Mouse (Mus musculus) olfactory bulb, adult 2 months (tissue): Measurements from ENCODE around the gene 1700017D01Rik. TPM values are rescaled to one million over a fixed set of nuclear protein-coding genes. Genes with fewer than 3 reads are reported as not detected.
"Not testable (repeated sequence)": the region's sequence is repeated elsewhere in the genome, so short reads cannot be mapped to it uniquely, and the experiment has no call there.

Experiments
- H3K27ac ChIP-seq: fragments of 200-500 bp; 2 replicates; pipeline ENCODE4 v1.5.1; 2012; ENCODE audit warnings: low read depth, low read length; ENCODE audit not compliant: insufficient read depth
- H3K4me1 ChIP-seq: fragments of 200-500 bp; 2 replicates; pipeline ENCODE4 v1.6.1; 2012; ENCODE audit warnings: low read length; ENCODE audit not compliant: control insufficient read depth, insufficient read depth
- H3K4me3 ChIP-seq: fragments of 200-500 bp; 2 replicates; pipeline ENCODE4 v1.5.1; 2012; ENCODE audit warnings: mild to moderate bottlenecking, low read depth, low read length, moderate library complexity; ENCODE audit not compliant: insufficient read depth
- CTCF ChIP-seq: fragments of 200-500 bp; IDR thresholded peaks from 2 replicates; pipeline ENCODE4 v1.5.1; 2012; ENCODE audit warnings: low read depth, mild to moderate bottlenecking, low read length, moderate library complexity; ENCODE audit not compliant: insufficient read depth
- POLR2A ChIP-seq: fragments of 200-500 bp; IDR thresholded peaks from 2 replicates; pipeline ENCODE4 v1.6.1; 2012; ENCODE audit warnings: mild to moderate bottlenecking, low read depth, low read length, moderate library complexity; ENCODE audit not compliant: insufficient read depth
- WGBS: fragments of 180-500 bp; shearing (Covaris S2); methylation state at CpG from one replicate; pipeline ENCODE4 v1.1.7; 2018; 5-methylcytosine and 5-hydroxymethylcytosine counted together
- polyA plus RNA-seq: library from polyadenylated mRNA; stranded (reverse); fragments of >200 nt; gene quantifications from 2 replicates; pipeline ENCODE4 v1.2.4, GENCODE M21; 2012; ENCODE audit warnings: low replicate concordance; ENCODE audit not compliant: missing spikeins, insufficient read depth, insufficient read length

The 1700017D01Rik gene
- not detected in 2 replicates for polyA plus RNA-seq

GRCm38 (mm10) chr19:11130776-11131175 lies at the start of gene 1700017D01Rik:
TSS of gene 1700017D01Rik (minus strand) at chr19:11130876.
- H3K27ac ChIP-seq, result not testable (repeated sequence)

GRCm38 (mm10) chr19:11177464-11177863 lies 46.8 kb upstream of the 1700017D01Rik start:
- H3K4me1 ChIP-seq, result no peaks in the 10 kb centered on the region
- no peak for TF ChIP-seq POLR2A
- TF ChIP-seq CTCF, result no peak
- H3K27ac ChIP-seq, result no peak overlapping the region
- 50% methylated on average over 2 of the region's 2 CpGs for WGBS
- H3K4me3 ChIP-seq, result no peak overlapping the region

More at GRCm38 (mm10) chr19:11130776-11131175, at the start of gene 1700017D01Rik:
- H3K4me1 ChIP-seq, H3K4me3 ChIP-seq: not testable (repeated sequence)
- 88% methylated on average over 8 of the region's 8 CpGs for WGBS

DNA sequence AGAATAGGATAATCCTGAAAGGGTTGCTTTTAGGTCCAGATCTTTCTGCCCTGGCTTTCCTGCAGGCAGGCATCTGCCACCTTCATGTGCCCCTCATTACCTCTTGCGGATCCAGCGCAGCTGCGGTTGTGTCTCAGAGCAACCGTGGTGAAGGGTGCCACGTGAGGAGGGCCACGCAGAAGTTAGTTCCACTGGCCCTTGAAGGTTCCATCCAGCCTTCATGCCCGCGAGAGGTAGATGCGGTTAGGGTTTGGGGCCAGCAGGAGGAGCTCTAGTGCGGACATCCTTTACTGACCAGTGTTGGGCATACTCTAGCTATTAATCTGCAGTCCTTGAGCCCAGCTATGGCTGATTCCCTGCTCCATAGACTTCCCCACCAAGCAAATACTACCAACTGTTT lies 34.5 kb upstream of the 1700017D01Rik start, which contains the start of gene 1700025F22Rik:
Gene 1700025F22Rik, minus strand, starts transcription at position 149 of the 400 bp plus-strand sequence.
- TF ChIP-seq CTCF (no peak), POLR2A (no peak)
- Histone ChIP-seq H3K4me1 (no peaks in the 10 kb centered on the region), H3K27ac (no peak within 1 kb of the TSS), H3K4me3 (no peak within 1 kb of the TSS)
- WGBS, result 38% methylated on average over 10 of the region's 10 CpGs

- 75% methylated on average over 6 of the region's 6 CpGs for WGBS
- H3K4me1 ChIP-seq, H3K4me3 ChIP-seq, H3K27ac ChIP-seq: not testable (repeated sequence)
Measured at GRCm38 (mm10) chr19:11157890-11158289, 27.2 kb upstream of the 1700017D01Rik start.

DNA sequence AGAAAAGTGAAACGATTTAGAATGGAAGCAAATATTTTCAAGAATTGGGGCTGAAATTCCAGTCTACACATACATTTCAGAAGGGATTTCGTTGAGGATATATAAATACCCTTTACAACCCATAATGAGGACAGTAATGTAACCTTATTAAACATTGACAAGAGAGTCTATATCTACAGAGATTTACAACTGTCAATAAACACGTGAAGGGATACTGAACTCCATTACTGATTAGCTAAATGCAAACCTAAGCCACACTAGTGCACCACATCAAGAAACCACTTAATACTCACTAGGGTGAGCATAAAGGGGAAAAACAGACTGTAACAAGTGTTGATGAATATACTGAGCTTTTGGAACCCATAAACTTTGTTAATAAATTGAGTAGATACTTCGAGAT lies 4.7 kb upstream of the 1700017D01Rik start:
- 79% methylated on average over 4 of the region's 4 CpGs for WGBS
- TF ChIP-seq POLR2A (no peak), CTCF (no peak)
- Histone ChIP-seq H3K4me3 (no peak overlapping the region), H3K27ac (no peak overlapping the region), H3K4me1 (no peaks in the 10 kb centered on the region)

- WGBS, result 90% methylated on average over 2 of the region's 2 CpGs
- TF ChIP-seq POLR2A (no peak), CTCF (no peak)
- H3K4me1 ChIP-seq, result no peaks in the 10 kb centered on the region
- H3K27ac ChIP-seq, result no peak overlapping the region
- H3K4me3 ChIP-seq, result no peak overlapping the region
Measured at GRCm38 (mm10) chr19:11134852-11135251, 4.2 kb upstream of the 1700017D01Rik start.

DNA sequence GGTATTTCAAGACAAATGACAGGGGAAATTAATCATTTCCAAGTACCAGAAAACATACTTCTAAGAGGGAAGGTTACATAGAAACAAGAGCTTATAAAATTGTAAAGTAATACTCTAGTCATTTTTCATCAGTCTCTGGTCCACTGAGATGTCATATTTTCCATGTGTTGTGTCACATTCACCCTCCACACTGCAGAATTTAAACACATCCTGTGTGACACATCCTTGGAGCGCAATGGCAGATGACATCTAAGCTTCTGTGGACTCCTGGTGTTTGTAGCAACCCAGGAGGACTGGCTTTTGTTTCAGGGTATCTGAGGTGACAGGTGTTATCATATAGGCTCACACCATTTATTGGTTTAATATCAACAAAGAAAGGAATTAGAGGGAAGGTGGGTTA lies 974 bp downstream of the 1700017D01Rik start:
- Histone ChIP-seq H3K27ac (no peak overlapping the region), H3K4me1 (no peaks in the 10 kb centered on the region), H3K4me3 (no peak overlapping the region)
- 96% methylated on average over 1 of the region's 1 CpGs for WGBS
- TF ChIP-seq CTCF (no peak), POLR2A (no peak)

GRCm38 (mm10) chr19:11121016-11121420 lies 9.7 kb downstream of the 1700017D01Rik start:
- not testable (repeated sequence) for H3K4me1 ChIP-seq, H3K27ac ChIP-seq
- H3K4me3 ChIP-seq, result peak overlapping the region; percentile 61
- WGBS, result 2% methylated on average over 15 of the region's 38 CpGs

DNA sequence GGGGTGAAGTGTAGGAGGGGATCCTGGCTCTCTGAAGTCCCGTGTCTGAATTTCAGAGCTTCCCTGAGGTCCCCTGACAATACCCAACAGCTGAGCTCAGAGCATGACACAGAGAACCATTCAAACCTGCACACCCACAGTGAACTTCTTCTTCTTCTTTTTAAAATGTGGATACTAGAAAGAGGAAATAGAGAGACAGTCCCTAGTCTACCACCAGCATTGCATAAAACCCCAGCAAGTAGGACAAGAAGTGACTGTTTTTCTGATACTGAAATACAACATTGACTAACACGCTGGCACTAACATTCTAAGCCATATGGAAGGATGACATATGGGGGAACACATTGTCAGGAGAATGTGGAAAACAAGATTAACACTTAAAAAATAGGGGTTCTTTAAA lies 11.3 kb downstream of the 1700017D01Rik start:
- no peak overlapping the region for H3K27ac ChIP-seq
- H3K4me1 ChIP-seq, result no peaks in the 10 kb centered on the region
- WGBS, result 81% methylated on average over 2 of the region's 2 CpGs
- H3K4me3 ChIP-seq, result no peak overlapping the region
- no peak for TF ChIP-seq POLR2A

DNA sequence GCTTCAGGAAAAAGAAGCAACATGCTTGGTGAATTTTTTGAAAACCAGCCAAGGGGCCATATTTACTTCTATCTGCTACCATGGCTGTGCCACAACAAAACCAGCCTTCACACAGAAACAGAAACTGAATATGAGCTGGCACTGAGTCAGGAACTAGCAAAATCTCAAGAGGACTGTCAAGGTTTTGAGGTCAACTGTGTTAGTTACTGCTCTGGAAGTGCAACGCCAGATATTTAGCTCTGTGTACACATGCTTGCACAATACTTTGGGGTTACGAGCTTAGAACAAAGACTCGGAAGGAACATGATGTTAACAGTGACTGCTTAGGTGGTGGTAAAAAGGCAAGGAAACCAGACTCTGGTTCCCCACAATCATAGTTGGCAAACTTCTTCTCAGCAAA lies 22.9 kb downstream of the 1700017D01Rik start:
- WGBS, result 79% methylated on average over 3 of the region's 3 CpGs
- TF ChIP-seq POLR2A (no peak), CTCF (no peak)
- Histone ChIP-seq H3K27ac (no peak overlapping the region), H3K4me1 (no peaks in the 10 kb centered on the region), H3K4me3 (no peak overlapping the region)

GRCm38 (mm10) chr19:11101880-11102279 lies 28.8 kb downstream of the 1700017D01Rik start:
- TF ChIP-seq CTCF, result no peak
- no peak for TF ChIP-seq POLR2A
- no peaks in the 10 kb centered on the region for H3K4me1 ChIP-seq
- H3K4me3 ChIP-seq, result no peak overlapping the region
- H3K27ac ChIP-seq, result no peak overlapping the region
- 74% methylated on average over 1 of the region's 1 CpGs for WGBS
